Mouse (Mus musculus): ENCODE measurements at regions not wholly inside any gene's neighbourhood (a gene's known extent, or its start where the extent isn't known, plus 50 kb on each side); places are given as distances from the start of the nearest gene placed in this dataset.
"Not testable (repeated sequence)": the region's sequence is repeated elsewhere in the genome, so short reads cannot be mapped to it uniquely, and the experiment has no call there.

DNA sequence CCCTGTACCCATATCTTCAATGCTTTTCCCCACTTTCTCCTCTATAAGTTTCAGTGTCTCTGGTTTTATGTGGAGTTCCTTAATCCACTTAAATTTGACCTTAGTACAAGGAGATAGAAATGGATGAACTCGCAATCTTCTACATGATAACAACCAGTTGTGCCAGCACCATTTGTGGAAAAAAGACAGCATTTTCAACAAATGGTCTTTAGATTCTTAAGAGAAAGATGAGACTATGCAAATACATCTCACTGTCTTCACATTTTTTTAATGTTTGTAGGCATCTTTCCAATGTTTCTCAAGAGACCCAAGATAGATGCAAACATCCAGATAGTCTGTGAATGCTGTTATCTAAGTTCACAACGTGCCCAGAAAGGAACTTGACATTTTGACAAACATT is 171.0 kb upstream of the Cdh7 start:
- H3K27ac ChIP-seq (ENCODE audit: insufficient read depth, low read length); DNase-seq; H3K27me3 ChIP-seq (ENCODE audit: control insufficient read depth, insufficient read depth, low read length); H3K4me1 ChIP-seq (ENCODE audit: control insufficient read depth, insufficient read depth, low read length); H3K4me3 ChIP-seq (replicated peaks; ENCODE audit: insufficient read depth, low read depth, low read length): not testable (repeated sequence)
- WGBS, result 84% methylated on average over 2 of the region's 2 CpGs

GRCm38 (mm10) chr1:109850591-109850990 is 131.6 kb upstream of the Cdh7 start:
- H3K4me1 ChIP-seq (ENCODE audit: control insufficient read depth, insufficient read depth, low read length), result no peaks in the 10 kb centered on the region
- H3K4me3 ChIP-seq (replicated peaks; ENCODE audit: insufficient read depth, low read depth, low read length), result no peak overlapping the region
- H3K27ac ChIP-seq (ENCODE audit: insufficient read depth, low read length), result no peak overlapping the region
- peak in 1 of 2 experiments; percentile 3 for DNase-seq
- no peaks in the 10 kb centered on the region for H3K27me3 ChIP-seq (ENCODE audit: control insufficient read depth, insufficient read depth, low read length)
- TF ChIP-seq CTCF (IDR thresholded peaks at IDR 0.05; ENCODE audit: borderline replicate concordance, insufficient read depth, low read depth, low read length), result no peak
- TF ChIP-seq POLR2A (IDR thresholded peaks at IDR 0.05; ENCODE audit: borderline replicate concordance, insufficient read depth, low read length), result no peak

DNA sequence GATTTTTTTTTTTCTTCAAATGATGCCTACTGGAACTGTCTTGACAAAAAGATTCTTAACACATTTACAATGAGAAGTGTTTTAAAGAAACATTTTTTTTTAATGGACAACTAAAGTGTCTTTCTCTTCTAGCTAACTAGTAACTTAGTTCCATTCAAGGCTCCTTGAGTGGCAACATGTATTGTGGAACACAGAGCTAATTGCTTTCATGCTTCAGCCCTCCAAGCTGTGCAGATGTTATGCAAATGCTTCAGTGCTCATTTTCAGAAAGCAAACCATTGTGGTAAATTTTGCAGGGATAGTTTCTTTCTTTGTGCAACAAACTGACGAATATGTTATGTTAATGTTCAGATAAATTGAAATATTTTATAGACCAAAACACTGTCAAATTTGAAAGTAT is 83.6 kb upstream of the Cdh7 start:
- WGBS, result 61% methylated on average over 1 of the region's 1 CpGs
- no peak for TF ChIP-seq POLR2A (IDR thresholded peaks at IDR 0.05; ENCODE audit: borderline replicate concordance, insufficient read depth, low read length)
- TF ChIP-seq CTCF (IDR thresholded peaks at IDR 0.05; ENCODE audit: borderline replicate concordance, insufficient read depth, low read depth, low read length), result no peak
- no peak overlapping the region for H3K4me3 ChIP-seq (replicated peaks; ENCODE audit: insufficient read depth, low read depth, low read length)
- no peak for DNase-seq
- no peak overlapping the region for H3K27ac ChIP-seq (ENCODE audit: insufficient read depth, low read length)
- no peaks in the 10 kb centered on the region for H3K4me1 ChIP-seq (ENCODE audit: control insufficient read depth, insufficient read depth, low read length)
- H3K27me3 ChIP-seq (ENCODE audit: control insufficient read depth, insufficient read depth, low read length), result no peaks in the 10 kb centered on the region

DNA sequence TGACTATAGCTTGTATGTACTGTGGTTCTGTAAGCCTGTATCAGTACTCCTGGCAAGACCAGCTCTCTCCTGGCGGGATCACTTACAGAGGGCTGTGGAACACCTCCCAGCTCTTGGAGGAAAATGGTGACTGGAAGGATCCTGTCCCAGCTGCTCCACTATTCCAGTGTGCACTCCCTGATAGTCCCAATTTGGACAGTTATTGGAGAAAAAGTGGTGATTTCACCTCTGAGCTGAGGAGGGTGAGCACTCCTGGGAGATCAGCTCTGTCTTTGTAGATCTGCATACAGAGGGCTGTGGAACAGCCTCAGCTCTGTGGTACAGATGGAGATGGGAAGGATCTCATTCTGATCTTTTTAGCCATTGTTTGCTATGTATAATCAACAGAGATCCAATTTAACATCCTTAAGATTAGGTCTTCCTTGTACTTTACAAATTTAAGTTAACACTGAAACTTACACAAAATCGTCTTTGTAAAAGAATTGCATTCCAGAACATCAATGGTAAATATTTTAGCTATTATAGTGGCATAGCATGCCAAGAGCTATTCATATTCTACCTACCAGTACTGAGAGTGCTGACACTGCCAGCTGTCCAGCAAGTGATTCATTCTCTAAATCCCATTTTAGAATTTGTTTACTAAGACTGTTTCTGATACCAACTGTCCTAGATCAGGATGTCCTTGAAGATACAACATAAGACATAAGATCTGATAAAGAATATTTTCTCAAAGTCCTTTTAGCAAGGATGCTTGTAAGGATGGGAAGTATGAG is 52.6 kb upstream of the Cdh7 start:
- DNase-seq, result peak; percentile 68 to 80
- WGBS, result 19% methylated on average over 2 of the region's 2 CpGs
- TF ChIP-seq POLR2A (IDR thresholded peaks at IDR 0.05; ENCODE audit: borderline replicate concordance, insufficient read depth, low read length), result no peak
- TF ChIP-seq CTCF (IDR thresholded peaks at IDR 0.05; ENCODE audit: borderline replicate concordance, insufficient read depth, low read depth, low read length), result no peak

More for the DNA sequence above, 52.6 kb upstream of the Cdh7 start:
- no peaks in the 10 kb centered on the region for H3K27me3 ChIP-seq (ENCODE audit: control insufficient read depth, insufficient read depth, low read length)
- peaks cover 13% of the 10 kb centered on the region; the same call in 1 of the 2 replicates for H3K4me1 ChIP-seq (ENCODE audit: control insufficient read depth, insufficient read depth, low read length)
- no peak overlapping the region for H3K4me3 ChIP-seq (replicated peaks; ENCODE audit: insufficient read depth, low read depth, low read length)
- peak overlapping the region; percentile 79 for H3K27ac ChIP-seq (ENCODE audit: insufficient read depth, low read length)
